Mouse (Mus musculus) ovary, postnatal 36 days (tissue): ENCODE measurements at regions not wholly inside any gene's neighbourhood (a gene's known extent, or its start where the extent isn't known, plus 50 kb on each side); places are given as distances from the start of the nearest gene placed in this dataset.

Experiments used
- DNase-seq: peaks from one replicate; pipeline ENCODE4 v3.0.0; 2022; ENCODE audit warnings: low spot score, mixed read lengths

DNA sequence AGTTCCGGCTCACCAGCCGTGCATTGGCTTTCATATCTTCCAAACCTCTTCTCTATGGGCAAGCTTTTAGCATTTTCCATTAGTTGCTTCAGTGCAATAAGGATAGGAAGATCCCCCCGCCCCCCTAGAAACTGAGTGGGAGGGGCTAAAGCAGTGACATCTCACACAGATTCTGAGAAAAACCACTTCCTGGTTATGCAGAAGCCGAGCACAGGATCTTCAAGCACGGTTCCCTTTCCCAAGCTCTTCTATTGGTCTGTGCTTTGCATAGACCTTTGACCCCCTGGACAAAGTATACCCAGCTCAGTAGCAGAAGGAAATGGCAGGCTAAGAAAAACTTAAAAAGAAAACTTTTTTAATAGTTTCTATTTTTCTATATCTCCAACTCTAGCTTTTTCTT, 86.1 kb upstream of the Cep162 start:
- DNase-seq = no peak

DNA sequence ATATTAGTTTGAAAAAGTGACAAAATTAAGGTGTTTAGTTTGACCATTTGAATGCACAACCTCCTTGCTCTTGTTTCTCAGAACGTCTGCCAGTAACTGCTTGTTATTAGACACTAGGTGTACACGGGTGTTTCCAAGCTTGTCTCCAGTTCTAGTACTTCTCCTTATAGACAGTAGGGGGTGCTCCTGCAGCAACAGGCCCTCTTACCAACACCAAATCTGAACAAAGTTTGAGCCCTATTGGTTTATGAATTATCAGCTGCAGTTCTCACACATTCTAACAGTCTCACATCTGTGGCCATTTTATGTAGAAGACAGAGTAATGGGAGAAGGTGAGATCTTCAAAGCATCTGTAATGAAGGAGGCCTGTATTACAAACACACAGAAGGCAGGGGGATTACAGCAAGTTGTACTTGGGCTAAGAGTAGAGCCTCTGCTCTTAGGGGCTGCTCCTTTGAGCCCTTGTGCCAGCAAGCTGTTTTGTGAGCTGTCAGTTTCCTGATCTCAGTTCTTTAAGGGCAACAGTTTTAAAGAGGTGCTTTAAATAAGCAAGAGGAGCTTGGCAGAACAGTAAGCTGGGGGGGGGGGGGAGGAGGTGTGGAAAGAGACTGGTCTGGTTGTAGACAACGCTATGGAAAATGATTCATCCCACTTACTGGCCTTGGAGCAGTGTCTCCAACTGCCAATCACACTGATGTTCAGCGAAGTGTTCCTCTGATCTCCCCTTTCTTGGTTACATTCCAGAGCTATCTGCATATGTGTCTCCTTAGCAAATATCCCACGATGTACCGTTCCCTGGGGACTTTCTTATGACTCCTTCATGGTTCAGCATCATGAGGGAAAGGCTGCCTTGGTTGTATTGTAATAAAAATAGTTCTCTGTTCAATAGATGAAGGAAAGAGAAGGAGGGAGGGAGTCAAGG, 71.3 kb upstream of the Cep162 start:
- no peak for DNase-seq

DNA sequence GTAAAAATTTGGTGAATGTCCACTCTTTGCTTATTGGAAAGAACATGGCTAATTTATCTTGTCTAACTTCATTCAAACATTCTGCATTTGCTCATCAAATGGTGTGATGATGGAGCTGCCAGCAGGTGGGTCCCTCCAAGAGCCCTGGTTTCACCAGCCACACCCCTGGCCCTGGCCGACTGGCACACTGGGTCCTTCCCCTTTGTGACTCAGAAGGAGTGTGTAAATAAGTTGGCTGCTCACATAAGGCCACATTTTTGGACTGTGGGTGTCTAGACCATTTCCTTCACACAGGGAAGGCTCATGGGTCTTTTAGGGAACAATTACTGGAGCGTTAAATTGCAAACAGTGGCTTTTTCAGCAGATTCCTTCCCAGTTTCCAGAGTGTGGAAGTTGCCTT, 68.4 kb upstream of the Cep162 start:
- no peak for DNase-seq

DNA sequence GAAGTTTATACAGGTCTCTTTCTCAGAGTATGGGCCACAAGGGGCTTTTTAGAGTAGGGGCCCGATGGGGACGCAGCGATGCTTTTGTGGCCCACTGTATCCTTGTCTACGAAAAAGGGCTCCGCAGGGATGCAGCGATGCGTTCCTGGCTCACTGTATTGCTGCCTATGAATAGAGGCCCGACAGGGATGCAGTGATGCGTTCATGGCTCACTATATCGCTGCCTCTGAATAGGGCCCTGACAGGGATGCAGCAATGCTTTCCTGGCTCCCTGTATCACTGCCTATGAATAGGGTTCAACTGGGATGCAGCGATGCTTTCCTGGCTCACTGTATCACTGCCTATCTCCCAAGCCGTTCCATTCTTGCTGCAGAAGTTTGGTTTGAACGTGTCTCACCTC, 65.4 kb upstream of the Cep162 start:
- no peak for DNase-seq

DNA sequence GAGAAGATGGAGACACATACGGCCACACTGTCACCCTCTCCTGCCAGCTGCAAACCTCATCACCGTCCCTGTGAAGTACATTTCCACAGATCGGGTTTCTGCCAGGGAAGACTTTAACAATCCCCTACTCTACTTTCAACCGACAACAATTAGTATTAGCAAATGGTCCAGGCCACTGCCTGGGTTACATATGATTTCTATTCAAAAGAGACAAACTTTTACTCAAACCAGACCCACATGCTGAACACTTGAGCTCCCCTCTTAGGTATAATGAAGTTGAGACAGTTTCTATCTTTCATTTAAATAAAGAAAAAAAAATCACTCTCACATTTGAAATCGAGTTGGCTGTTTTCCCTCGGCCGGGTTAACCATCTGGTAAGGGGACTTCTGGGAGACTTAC, 63.4 kb upstream of the Cep162 start:
- no peak for DNase-seq

DNA sequence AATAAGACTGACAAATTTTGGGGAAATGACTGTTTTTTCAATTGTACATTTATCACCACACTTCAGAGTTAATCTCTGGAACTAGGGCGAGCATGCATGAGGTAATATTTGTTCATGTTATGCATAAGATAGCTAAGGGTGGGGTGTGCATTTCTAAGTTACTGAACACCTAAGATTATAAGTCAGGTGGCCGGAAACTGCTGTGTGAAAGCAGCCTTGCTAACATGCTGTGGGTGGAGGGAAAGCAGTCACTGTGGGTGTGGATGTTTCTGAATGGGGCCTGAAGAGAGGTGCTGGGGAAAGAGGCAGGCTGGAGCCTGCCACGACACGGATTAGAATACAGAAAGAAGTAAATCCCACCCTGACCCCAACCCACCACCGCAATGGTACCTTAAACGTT, 54.8 kb upstream of the Cep162 start:
- no peak for DNase-seq
